Mouse (Mus musculus) liver, embryonic 13.5 days (tissue): ENCODE measurements around the gene Ssh2. TPM values are rescaled to one million over a fixed set of nuclear protein-coding genes. Genes with fewer than 3 reads are reported as not detected.
A peak's percentile ranks its signal among the peaks of the same experiment; 100 is the strongest.

Source experiments
- ATAC-seq: fragments of 200-750 bp; cut with Nextera tagmentation; 2 replicates; pipeline ENCODE4 v1.8.0; 2017; ENCODE audit warnings: low read depth, mild to moderate bottlenecking, moderate number of reproducible peaks, moderate library complexity
- DNase-seq: peaks from one replicate; pipeline ENCODE4 v3.0.0; 2022
- H3K27ac ChIP-seq: fragments of 300-500 bp; sonication (generic); 2 replicates; pipeline ENCODE4 v1.5.1; 2015; ENCODE audit warnings: moderate library complexity, mild to moderate bottlenecking, inconsistent platforms
- H3K27me3 ChIP-seq: fragments of 300-500 bp; sonication (generic); 2 replicates; pipeline ENCODE4 v1.6.1; 2015; ENCODE audit warnings: mild to moderate bottlenecking, inconsistent platforms
- H3K36me3 ChIP-seq: fragments of 300-500 bp; sonication (generic); 2 replicates; pipeline ENCODE4 v1.6.1; 2015; ENCODE audit warnings: mild to moderate bottlenecking, inconsistent platforms
- H3K4me1 ChIP-seq: fragments of 300-500 bp; sonication (generic); replicated peaks from 2 replicates; pipeline ENCODE4 v1.6.1; 2015; ENCODE audit warnings: inconsistent platforms
- H3K4me2 ChIP-seq: fragments of 300-500 bp; sonication (generic); 2 replicates; pipeline ENCODE4 v1.6.1; 2015; ENCODE audit warnings: inconsistent platforms, mild to moderate bottlenecking, moderate library complexity
- H3K4me3 ChIP-seq: fragments of 300-500 bp; sonication (generic); replicated peaks from 2 replicates; pipeline ENCODE4 v1.5.1; 2015; ENCODE audit warnings: mild to moderate bottlenecking, inconsistent platforms
- H3K9ac ChIP-seq: fragments of 300-500 bp; sonication (generic); 2 replicates; pipeline ENCODE4 v1.6.1; 2015; ENCODE audit warnings: mild to moderate bottlenecking, inconsistent platforms
- H3K9me3 ChIP-seq: fragments of 300-500 bp; sonication (generic); replicated peaks from 2 replicates; pipeline ENCODE4 v1.6.1; 2016; ENCODE audit warnings: inconsistent platforms
- WGBS: fragments of 180-500 bp; shearing (Covaris S2); methylation state at CpG from one replicate; pipeline ENCODE4 v1.1.7; 2015; ENCODE audit not compliant: insufficient replicate concordance; 5-methylcytosine and 5-hydroxymethylcytosine counted together
- polyA plus RNA-seq: library from polyadenylated mRNA; unstranded; fragments of >200 nt; fragmentation: Nextera tagmentation; extraction: Ambion mirVana; gene quantifications from 2 replicates; pipeline ENCODE4 v1.2.1, GENCODE M21; 2015

Gene Ssh2
- polyA plus RNA-seq, 1 experiment from 2014 or later, result 3.5 TPM

DNA sequence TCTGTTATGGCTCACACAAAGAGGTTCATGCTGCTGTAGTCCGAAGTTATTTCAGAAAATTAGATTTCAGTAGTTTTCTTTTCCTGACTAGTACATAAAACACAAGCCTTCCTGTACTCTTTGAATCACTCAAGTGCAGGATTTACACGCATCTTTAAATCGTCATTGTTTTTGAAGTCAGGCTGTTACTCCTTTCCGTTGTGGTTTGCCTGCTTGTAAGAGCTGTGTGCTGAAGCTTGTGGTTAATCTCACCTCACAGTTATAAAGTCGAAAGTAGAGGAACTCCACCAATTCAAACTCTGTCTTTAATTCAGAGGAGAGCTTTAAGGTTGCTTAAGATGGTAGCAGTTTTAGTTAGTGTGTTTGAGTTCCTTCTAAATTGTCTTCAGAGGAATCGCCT, 132.9 kb downstream of the Ssh2 start:
- 12% methylated on average over 6 of the region's 6 CpGs for WGBS
- no peaks in the 10 kb centered on the region for H3K36me3 ChIP-seq
- H3K27me3 ChIP-seq, result no peaks in the 10 kb centered on the region; the same call in 1 of the 2 replicates
- peak overlapping the region; percentile 71 for H3K4me3 ChIP-seq
- ATAC-seq, result no peak
- no peaks in the 10 kb centered on the region for H3K9me3 ChIP-seq
- H3K4me1 ChIP-seq, result peaks cover 21% of the 10 kb centered on the region
- H3K9ac ChIP-seq, result peak overlapping the region; percentile 77
- DNase-seq, result no peak
- no peak overlapping the region for H3K27ac ChIP-seq
- H3K4me2 ChIP-seq, result peak overlapping the region; percentile 93

DNA sequence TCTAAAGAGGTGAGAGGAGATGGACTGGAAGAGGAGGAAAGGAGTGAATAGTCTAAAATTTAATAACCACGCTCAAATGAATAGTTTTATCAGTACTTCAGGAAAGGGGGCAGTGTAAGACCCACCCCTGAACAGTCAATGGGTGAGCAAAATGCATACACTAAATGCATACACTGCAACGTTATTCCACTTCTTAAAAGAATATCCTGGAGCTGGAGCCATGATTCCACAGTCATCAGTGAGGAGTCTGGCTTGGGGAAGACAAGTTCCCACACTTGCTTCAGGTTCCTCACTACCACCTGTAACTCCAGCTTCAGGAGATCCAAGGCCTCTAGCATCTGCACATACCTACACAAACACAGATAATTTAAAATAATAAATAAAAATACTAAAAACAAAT, 133.6 kb downstream of the Ssh2 start:
- H3K9me3 ChIP-seq, result no peaks in the 10 kb centered on the region
- no peak overlapping the region for H3K27ac ChIP-seq
- 56% methylated on average over 2 of the region's 2 CpGs for WGBS
- peaks cover 21% of the 10 kb centered on the region for H3K4me1 ChIP-seq
- no peaks in the 10 kb centered on the region for H3K36me3 ChIP-seq
- no peak for DNase-seq
- peak overlapping the region; percentile 71; the same call in 1 of the 2 replicates for H3K4me3 ChIP-seq
- H3K27me3 ChIP-seq, result no peaks in the 10 kb centered on the region; the same call in 1 of the 2 replicates
- H3K4me2 ChIP-seq, result peak overlapping the region; percentile 93
- no peak overlapping the region for H3K9ac ChIP-seq
- no peak for ATAC-seq

DNA sequence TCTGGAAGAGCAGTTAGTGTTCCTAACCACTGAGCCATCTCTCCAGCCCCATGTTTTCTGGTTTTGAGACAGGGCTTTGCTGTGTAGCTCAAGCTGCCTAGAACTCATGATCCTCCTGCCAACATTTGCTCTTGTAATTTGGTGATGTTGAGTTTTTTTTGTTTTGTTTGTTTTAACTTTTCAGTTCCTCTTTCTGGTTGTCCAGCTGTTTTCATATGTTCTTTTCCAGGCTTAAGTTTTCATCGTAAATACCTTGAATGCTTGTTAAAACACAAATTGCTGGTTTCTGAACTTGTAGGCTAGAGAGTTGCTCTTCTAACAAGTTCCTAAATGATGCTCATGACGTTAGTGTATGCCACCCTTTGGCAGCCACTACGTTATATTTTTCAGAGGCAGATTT, 139.0 kb downstream of the Ssh2 start:
- Histone ChIP-seq H3K27me3 (no peaks in the 10 kb centered on the region), H3K4me1 (peaks cover 5% of the 10 kb centered on the region; the same call in 1 of the 2 replicates), H3K36me3 (no peaks in the 10 kb centered on the region), H3K27ac (no peak overlapping the region), H3K4me2 (no peak overlapping the region), H3K9ac (no peak overlapping the region), H3K4me3 (no peak overlapping the region), H3K9me3 (no peaks in the 10 kb centered on the region)
- 80% methylated on average over 3 of the region's 3 CpGs for WGBS
- ATAC-seq (no peak), DNase-seq (no peak)

DNA sequence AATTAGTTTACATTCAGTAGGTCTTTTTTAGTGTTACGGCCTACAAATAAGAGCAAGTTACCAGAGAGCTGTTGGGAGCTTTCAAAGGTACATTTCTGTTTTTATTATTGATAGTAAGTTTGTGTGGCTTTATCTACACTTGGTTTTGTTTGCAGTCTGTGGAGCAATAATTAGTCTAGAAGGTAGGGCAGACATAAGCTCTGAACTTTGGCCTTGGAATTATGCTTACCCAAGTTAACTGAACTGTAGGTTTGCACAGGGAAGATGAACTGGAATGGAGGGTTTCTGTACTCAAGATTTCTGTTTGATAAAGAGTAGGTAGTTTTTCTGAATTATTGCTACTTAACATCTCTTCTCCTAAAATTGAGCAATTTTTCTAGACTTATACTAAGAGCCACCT, 141.8 kb downstream of the Ssh2 start:
- H3K27me3 ChIP-seq, result no peaks in the 10 kb centered on the region
- no peaks in the 10 kb centered on the region for H3K9me3 ChIP-seq
- WGBS, result 90% methylated on average over 1 of the region's 1 CpGs
- no peaks in the 10 kb centered on the region for H3K36me3 ChIP-seq
- ATAC-seq (no peak), DNase-seq (no peak)
- no peak overlapping the region for H3K27ac ChIP-seq
- peaks cover 5% of the 10 kb centered on the region for H3K4me1 ChIP-seq
- H3K4me2 ChIP-seq, result no peak overlapping the region
- no peak overlapping the region for H3K4me3 ChIP-seq
- H3K9ac ChIP-seq, result no peak overlapping the region

DNA sequence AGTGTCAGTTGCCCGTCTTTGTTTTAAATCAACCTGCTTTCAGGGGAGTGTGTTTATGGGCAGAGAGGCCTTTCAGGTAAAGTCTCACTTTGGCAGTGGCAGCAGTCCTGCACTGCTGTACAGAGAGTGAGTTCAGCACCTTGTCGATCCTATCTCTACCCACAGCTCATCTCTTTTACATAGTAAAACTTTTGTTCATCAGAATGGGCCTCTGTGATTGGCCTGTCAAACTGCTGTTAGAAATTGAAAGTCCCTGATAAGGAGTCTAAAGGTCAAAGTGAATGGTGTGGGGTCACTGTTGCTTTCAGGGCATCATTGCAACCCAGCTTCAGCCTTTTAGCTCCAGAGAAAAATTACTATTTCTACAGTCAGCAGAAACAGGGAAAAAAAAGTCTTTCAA, 147.4 kb downstream of the Ssh2 start:
- no peak overlapping the region for H3K9ac ChIP-seq
- H3K4me2 ChIP-seq, result no peak overlapping the region
- DNase-seq (no peak), ATAC-seq (peak; percentile 54; the same call in 1 of the 2 replicates)
- H3K4me3 ChIP-seq, result no peak overlapping the region
- H3K27me3 ChIP-seq, result no peaks in the 10 kb centered on the region
- H3K27ac ChIP-seq, result no peak overlapping the region
- H3K36me3 ChIP-seq, result no peaks in the 10 kb centered on the region
- H3K4me1 ChIP-seq, result peaks cover 14% of the 10 kb centered on the region
- 52% methylated on average over 2 of the region's 2 CpGs for WGBS
- no peaks in the 10 kb centered on the region for H3K9me3 ChIP-seq

DNA sequence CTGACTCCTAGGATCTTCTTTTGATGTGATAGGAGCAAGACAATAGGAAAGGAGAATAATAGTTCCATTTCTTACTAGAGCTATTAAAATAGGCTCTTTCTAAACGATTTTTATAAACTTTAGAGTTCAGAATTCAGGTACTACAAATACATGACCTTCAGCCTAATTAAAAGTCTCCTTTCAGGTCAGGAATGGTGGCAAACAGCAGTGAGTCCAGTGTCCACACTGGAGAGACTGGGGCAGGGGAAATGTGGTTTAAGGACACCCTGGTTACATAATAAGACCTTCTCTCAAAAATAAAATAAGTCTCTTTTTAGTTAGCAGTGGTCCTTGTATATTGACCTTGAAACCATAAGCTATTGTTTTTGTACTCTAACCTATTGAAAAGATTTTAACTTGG, 148.3 kb downstream of the Ssh2 start:
- Histone ChIP-seq H3K4me3 (no peak overlapping the region), H3K27me3 (no peaks in the 10 kb centered on the region), H3K9ac (no peak overlapping the region), H3K36me3 (no peaks in the 10 kb centered on the region), H3K9me3 (no peaks in the 10 kb centered on the region), H3K4me2 (no peak overlapping the region), H3K27ac (no peak overlapping the region), H3K4me1 (peaks cover 19% of the 10 kb centered on the region)
- 51% methylated on average over 1 of the region's 1 CpGs for WGBS
- ATAC-seq (no peak), DNase-seq (no peak)

DNA sequence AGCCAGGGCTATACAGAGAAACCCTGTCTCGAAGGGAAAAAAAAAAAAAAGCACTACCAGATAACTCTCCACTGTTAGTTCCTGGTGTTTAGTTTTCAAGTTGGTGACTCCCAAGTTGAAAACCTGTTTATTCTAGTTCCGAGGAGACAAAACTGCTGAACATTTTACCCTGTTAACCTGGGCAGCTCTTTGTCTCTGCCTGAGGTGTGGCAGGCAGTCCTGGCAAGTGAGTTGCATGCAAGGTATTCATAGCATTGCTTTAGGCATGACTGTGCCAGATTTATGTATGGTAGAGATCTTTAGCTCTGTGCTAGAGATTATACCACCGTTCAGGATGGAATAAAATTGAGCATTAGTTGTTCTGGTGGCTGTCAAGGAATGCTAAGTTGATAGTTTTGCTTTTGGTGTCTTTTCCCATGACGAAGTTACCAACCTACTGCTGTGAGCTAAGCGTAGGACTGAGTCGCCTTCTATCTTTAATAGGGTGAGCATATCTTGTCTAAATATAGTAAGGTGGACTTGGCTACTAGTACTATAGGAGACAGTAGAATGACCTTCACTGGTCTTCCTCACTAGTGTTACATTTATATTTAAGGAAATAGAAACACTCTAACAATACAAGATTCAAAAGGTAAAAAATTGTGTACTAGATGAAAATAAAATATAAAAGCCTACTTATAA, 149.8 kb downstream of the Ssh2 start:
- whole genome bisulfite sequencing, result 72% methylated on average over 6 of the region's 6 CpGs
- Histone ChIP-seq H3K9me3 (no peaks in the 10 kb centered on the region), H3K27me3 (no peaks in the 10 kb centered on the region), H3K27ac (no peak overlapping the region), H3K9ac (no peak overlapping the region), H3K36me3 (no peaks in the 10 kb centered on the region), H3K4me2 (no peak overlapping the region), H3K4me3 (no peak overlapping the region), H3K4me1 (peaks cover 25% of the 10 kb centered on the region)
- no peak for ATAC-seq
- DNase-seq, result no peak

DNA sequence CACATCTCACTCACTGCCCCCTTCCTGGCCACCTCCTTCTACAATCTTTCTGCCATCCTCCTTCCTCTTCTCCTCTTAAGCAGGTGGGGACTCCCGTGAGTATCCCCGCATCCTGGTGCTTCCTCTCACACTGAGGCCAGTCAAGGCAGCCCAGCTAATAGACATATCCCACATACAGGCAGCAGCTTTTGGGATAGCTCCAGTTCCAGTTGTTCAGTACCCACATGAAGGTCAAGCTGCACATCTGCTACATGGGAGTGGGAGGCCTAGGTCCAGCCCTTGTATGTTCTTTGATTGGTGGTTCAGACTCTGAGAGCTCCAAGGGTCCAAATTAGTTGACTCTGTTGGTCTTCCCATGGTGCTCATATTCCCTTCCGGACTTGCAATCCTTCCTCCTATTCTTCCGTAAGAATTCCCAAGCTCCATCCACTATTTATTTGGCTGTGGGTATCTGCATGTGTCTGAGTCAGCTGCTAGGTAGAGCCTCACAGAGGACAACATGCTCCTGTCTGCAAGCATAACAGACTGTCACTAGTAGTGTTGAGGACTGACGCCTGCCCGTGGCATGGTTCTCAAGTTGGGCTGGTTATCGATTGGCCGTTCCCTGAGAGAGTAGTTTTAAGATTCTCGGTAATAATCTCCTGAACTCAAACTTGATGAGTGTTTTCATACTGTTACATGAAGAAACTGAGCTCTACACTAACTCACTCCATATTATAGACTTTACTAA, 151.6 kb downstream of the Ssh2 start:
- no peak for DNase-seq
- Histone ChIP-seq H3K4me1 (peaks cover 42% of the 10 kb centered on the region), H3K9ac (no peak overlapping the region), H3K36me3 (no peaks in the 10 kb centered on the region), H3K27ac (no peak overlapping the region), H3K9me3 (no peaks in the 10 kb centered on the region), H3K27me3 (no peaks in the 10 kb centered on the region), H3K4me3 (no peak overlapping the region), H3K4me2 (no peak overlapping the region)
- WGBS, result 81% methylated on average over 9 of the region's 9 CpGs
- ATAC-seq, result no peak

DNA sequence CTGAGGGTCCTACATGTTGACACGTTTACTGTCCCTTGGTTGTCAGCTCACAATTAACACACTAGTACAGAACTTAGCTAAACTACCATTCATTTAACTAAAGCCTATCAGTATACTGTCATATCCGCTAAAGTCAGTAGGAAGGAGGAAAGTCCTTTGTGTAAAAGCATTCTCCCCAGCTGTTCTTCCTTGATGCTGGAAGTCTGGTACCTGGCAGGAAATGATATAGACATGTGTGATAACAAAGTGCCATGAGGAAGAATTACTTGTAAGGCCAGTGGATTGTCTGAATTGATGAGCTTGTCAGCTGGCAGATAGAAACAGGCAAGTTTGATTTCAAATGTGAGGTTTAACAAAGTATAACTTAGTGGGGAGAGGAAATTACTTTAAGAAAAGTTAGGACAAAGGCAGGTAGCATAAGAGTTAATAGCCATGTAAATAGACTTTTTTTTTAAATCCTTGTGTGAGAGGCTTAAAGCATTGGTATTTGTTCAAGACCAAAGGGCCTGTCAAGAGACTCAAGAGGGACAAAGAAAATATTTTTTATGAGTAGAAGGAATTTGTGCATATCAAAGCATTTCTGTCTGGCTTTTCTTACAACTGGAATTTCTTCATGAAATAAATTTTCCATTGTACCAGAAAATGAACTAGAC, 153.2 kb downstream of the Ssh2 start:
- no peak for ATAC-seq
- Histone ChIP-seq H3K4me1 (peaks cover 38% of the 10 kb centered on the region), H3K4me3 (no peak overlapping the region), H3K9me3 (no peaks in the 10 kb centered on the region), H3K4me2 (no peak overlapping the region), H3K27me3 (no peaks in the 10 kb centered on the region), H3K27ac (no peak overlapping the region), H3K9ac (no peak overlapping the region), H3K36me3 (no peaks in the 10 kb centered on the region)
- no peak for DNase-seq
- WGBS, result 26% methylated on average over 2 of the region's 2 CpGs

DNA sequence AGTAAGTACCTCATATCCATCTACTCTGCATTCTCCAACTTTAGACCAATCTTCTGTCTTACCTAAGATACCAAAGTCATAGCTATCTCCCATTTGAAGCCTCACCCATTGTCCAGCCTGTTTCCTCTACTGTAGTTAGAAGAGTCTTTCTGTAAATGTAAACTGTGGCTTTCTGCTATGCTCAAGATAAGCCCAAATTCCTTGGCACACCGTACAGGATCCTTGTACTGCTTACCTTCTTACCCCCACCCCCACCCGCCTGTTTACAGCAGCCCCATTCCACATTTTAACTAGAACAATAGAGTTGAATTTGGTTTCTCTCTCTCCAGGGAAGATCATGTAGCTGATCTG, 153.7 kb downstream of the Ssh2 start:
- WGBS, result 18% methylated on average over 2 of the region's 2 CpGs
- ATAC-seq, result no peak
- H3K27ac ChIP-seq, result no peak overlapping the region

DNA sequence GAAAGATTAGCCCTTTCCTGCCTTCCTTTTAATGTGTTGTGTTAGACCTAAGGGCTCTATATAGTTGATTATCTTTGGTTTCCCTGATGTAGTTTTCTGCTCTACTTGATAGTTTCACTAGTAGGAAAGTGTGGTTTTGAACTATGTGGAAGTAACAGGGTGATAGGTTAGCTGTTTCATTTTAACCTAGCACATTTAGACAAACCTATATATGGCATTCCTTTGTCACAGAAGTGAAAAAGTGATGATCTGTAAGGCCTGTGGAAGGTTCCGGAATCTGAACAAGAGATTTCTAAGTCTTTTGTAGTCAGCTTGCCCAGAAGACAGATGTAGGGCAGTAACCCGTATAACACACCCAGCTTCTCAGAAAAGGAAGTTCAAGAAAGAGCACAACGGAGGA, 155.0 kb downstream of the Ssh2 start:
- Histone ChIP-seq H3K4me3 (no peak overlapping the region), H3K9ac (no peak overlapping the region), H3K36me3 (no peaks in the 10 kb centered on the region), H3K27ac (peak overlapping the region; percentile 55; the same call in 1 of the 2 replicates), H3K4me1 (peaks cover 38% of the 10 kb centered on the region), H3K27me3 (no peaks in the 10 kb centered on the region), H3K4me2 (no peak overlapping the region), H3K9me3 (no peaks in the 10 kb centered on the region)
- ATAC-seq (no peak), DNase-seq (no peak)
- 18% methylated on average over 3 of the region's 3 CpGs for WGBS

More for the DNA sequence above, 153.7 kb downstream of the Ssh2 start:
- no peaks in the 10 kb centered on the region for H3K9me3 ChIP-seq
- no peak overlapping the region for H3K4me2 ChIP-seq
- no peaks in the 10 kb centered on the region for H3K27me3 ChIP-seq
- no peak overlapping the region for H3K4me3 ChIP-seq
- no peaks in the 10 kb centered on the region for H3K36me3 ChIP-seq
- DNase-seq, result no peak
- H3K4me1 ChIP-seq, result peaks cover 38% of the 10 kb centered on the region
- no peak overlapping the region for H3K9ac ChIP-seq
